Mouse (Mus musculus) G1E (cell line): ENCODE results near the gene Fbxo21.

Experiments
- CTCF ChIP-seq: IDR thresholded peaks from 2 replicates; pipeline ENCODE4 v1.5.1; 2012; ENCODE audit warnings: low read depth, low read length, inconsistent platforms, mixed read lengths
- GATA1 ChIP-seq: IDR thresholded peaks from 2 replicates; pipeline ENCODE4 v1.6.1; 2012; ENCODE audit warnings: borderline replicate concordance, low read length, inconsistent platforms, mixed read lengths

GRCm38 (mm10) chr5:118034632-118035031, 58.1 kb downstream of the Fbxo21 start:
- TF ChIP-seq CTCF: no peak
- no peak for TF ChIP-seq GATA1
